Mouse (Mus musculus) forebrain, embryonic 11.5 days (tissue): ENCODE results near the gene Ccn1. TPM values are rescaled to one million over a fixed set of nuclear protein-coding genes. Genes with fewer than 3 reads are reported as not detected.

Experiments
- ATAC-seq: fragments of 200-750 bp; cut with Nextera tagmentation; replicated peaks from 2 replicates; pipeline ENCODE4 v1.8.0; 2017; ENCODE audit warnings: moderate TSS enrichment; ENCODE audit not compliant: low FRiP score
- DNase-seq: peaks from one replicate; pipeline ENCODE4 v3.0.0-alpha.2; 2017; ENCODE audit warnings: low spot score
- H3K27ac ChIP-seq: fragments of 300-500 bp; sonication (generic); 2 replicates; pipeline ENCODE4 v1.5.1; 2014; ENCODE audit warnings: low read depth, low read length
- H3K27me3 ChIP-seq: fragments of 300-500 bp; sonication (generic); 2 replicates; pipeline ENCODE4 v1.6.1; 2014; ENCODE audit warnings: mild to moderate bottlenecking, low read length, mixed read lengths; ENCODE audit not compliant: control insufficient read depth, insufficient read depth
- H3K36me3 ChIP-seq: fragments of 300-500 bp; sonication (generic); 2 replicates; pipeline ENCODE4 v1.6.1; 2014; ENCODE audit warnings: mild to moderate bottlenecking, low read length, moderate library complexity, mixed read lengths; ENCODE audit not compliant: control insufficient read depth, insufficient read depth
- H3K4me1 ChIP-seq: fragments of 300-500 bp; sonication (generic); replicated peaks from 2 replicates; pipeline ENCODE4 v1.6.1; 2014; ENCODE audit warnings: low read length, mixed read lengths; ENCODE audit not compliant: control insufficient read depth, insufficient read depth
- H3K4me2 ChIP-seq: fragments of 300-500 bp; sonication (generic); 2 replicates; pipeline ENCODE4 v1.6.1; 2014; ENCODE audit warnings: low read depth, mild to moderate bottlenecking, low read length, moderate library complexity, mixed read lengths; ENCODE audit not compliant: severe bottlenecking
- H3K4me3 ChIP-seq: fragments of 300-500 bp; sonication (generic); 2 replicates; pipeline ENCODE4 v1.5.1; 2014; ENCODE audit warnings: low read depth, low read length
- H3K9ac ChIP-seq: fragments of 300-500 bp; sonication (generic); 2 replicates; pipeline ENCODE4 v1.6.1; 2014; ENCODE audit warnings: low read length
- H3K9me3 ChIP-seq: fragments of 300-500 bp; sonication (generic); 2 replicates; pipeline ENCODE4 v1.6.1; 2016; ENCODE audit warnings: low read length, mixed read lengths; ENCODE audit not compliant: control insufficient read depth
- WGBS: fragments of 180-500 bp; shearing (Covaris S2); extraction: QIAGEN DNeasy Blood & Tissue Kit; methylation state at CpG from one replicate; pipeline ENCODE4 v1.1.7; 2014; 5-methylcytosine and 5-hydroxymethylcytosine counted together
- polyA plus RNA-seq: library from polyadenylated mRNA; unstranded; fragments of >200 nt; fragmentation: Nextera tagmentation; extraction: Ambion mirVana; gene quantifications from 2 replicates; pipeline ENCODE4 v1.2.1, GENCODE M21; 2014

Gene Ccn1
- polyA plus RNA-seq, 1 experiment from 2014 or later: 36.7 TPM

GRCm38 (mm10) chr3:145646666-145647065 lies 3.1 kb downstream of the Ccn1 start:
- Histone ChIP-seq H3K4me3 (no peak overlapping the region), H3K9ac (no peak overlapping the region), H3K4me2 (no peak overlapping the region), H3K4me1 (peaks cover 27% of the 10 kb centered on the region), H3K36me3 (no peaks in the 10 kb centered on the region), H3K9me3 (no peaks in the 10 kb centered on the region), H3K27ac (peak overlapping the region; percentile 50; the same call in 1 of the 2 replicates), H3K27me3 (no peaks in the 10 kb centered on the region)
- 32% methylated on average over 2 of the region's 2 CpGs for WGBS
- no peak for DNase-seq
- ATAC-seq: no peak

- WGBS: 16% methylated on average over 3 of the region's 3 CpGs
- Histone ChIP-seq H3K36me3 (no peaks in the 10 kb centered on the region), H3K27me3 (no peaks in the 10 kb centered on the region), H3K9ac (no peak overlapping the region), H3K4me3 (no peak overlapping the region), H3K27ac (no peak overlapping the region), H3K4me1 (peaks cover 21% of the 10 kb centered on the region; the same call in 1 of the 2 replicates), H3K9me3 (no peaks in the 10 kb centered on the region), H3K4me2 (no peak overlapping the region)
- ATAC-seq (peak; percentile 64), DNase-seq (no peak)
These were observed 3.8 kb downstream of the Ccn1 start for GRCm38 (mm10) chr3:145646009-145646408.

GRCm38 (mm10) chr3:145645463-145645862 lies 4.3 kb downstream of the Ccn1 start:
- no peak for DNase-seq
- ATAC-seq: no peak
- H3K27me3 ChIP-seq: no peaks in the 10 kb centered on the region
- H3K27ac ChIP-seq: peak overlapping the region; percentile 7; the same call in 1 of the 2 replicates
- no peaks in the 10 kb centered on the region for H3K36me3 ChIP-seq
- peaks cover 18% of the 10 kb centered on the region; the same call in 1 of the 2 replicates for H3K4me1 ChIP-seq
- H3K9me3 ChIP-seq: no peaks in the 10 kb centered on the region
- no peak overlapping the region for H3K9ac ChIP-seq
- no peak overlapping the region for H3K4me3 ChIP-seq
- 61% methylated on average over 6 of the region's 6 CpGs for WGBS
- no peak overlapping the region for H3K4me2 ChIP-seq

GRCm38 (mm10) chr3:145642861-145643260 lies 6.9 kb downstream of the Ccn1 start:
- Histone ChIP-seq H3K27me3 (no peaks in the 10 kb centered on the region), H3K4me2 (no peak overlapping the region), H3K9me3 (no peaks in the 10 kb centered on the region), H3K4me3 (no peak overlapping the region), H3K9ac (no peak overlapping the region), H3K36me3 (no peaks in the 10 kb centered on the region), H3K4me1 (peaks cover 9% of the 10 kb centered on the region; the same call in 1 of the 2 replicates), H3K27ac (no peak overlapping the region)
- WGBS: 53% methylated on average over 11 of the region's 11 CpGs
- DNase-seq (no peak), ATAC-seq (no peak)

- Histone ChIP-seq H3K4me3 (no peak overlapping the region), H3K9ac (no peak overlapping the region), H3K36me3 (no peaks in the 10 kb centered on the region), H3K4me2 (no peak overlapping the region), H3K27me3 (no peaks in the 10 kb centered on the region), H3K27ac (no peak overlapping the region), H3K4me1 (peaks cover 2% of the 10 kb centered on the region; the same call in 1 of the 2 replicates), H3K9me3 (no peaks in the 10 kb centered on the region)
- DNase-seq: no peak
- no peak for ATAC-seq
- WGBS: 71% methylated on average over 3 of the region's 3 CpGs
These were observed 7.9 kb downstream of the Ccn1 start for GRCm38 (mm10) chr3:145641878-145642277.

GRCm38 (mm10) chr3:145641036-145641685 lies 8.6 kb downstream of the Ccn1 start:
- Histone ChIP-seq H3K27ac (no peak overlapping the region), H3K27me3 (no peaks in the 10 kb centered on the region), H3K36me3 (no peaks in the 10 kb centered on the region), H3K4me3 (no peak overlapping the region), H3K9me3 (no peaks in the 10 kb centered on the region), H3K4me2 (no peak overlapping the region), H3K4me1 (no peaks in the 10 kb centered on the region), H3K9ac (no peak overlapping the region)
- no peak for DNase-seq
- WGBS: 79% methylated on average over 5 of the region's 5 CpGs
- no peak for ATAC-seq

- no peak overlapping the region for H3K9ac ChIP-seq
- H3K36me3 ChIP-seq: no peaks in the 10 kb centered on the region
- WGBS: 86% methylated on average over 4 of the region's 4 CpGs
- H3K27me3 ChIP-seq: no peaks in the 10 kb centered on the region
- no peak overlapping the region for H3K4me2 ChIP-seq
- H3K9me3 ChIP-seq: no peaks in the 10 kb centered on the region
- no peaks in the 10 kb centered on the region for H3K4me1 ChIP-seq
- H3K27ac ChIP-seq: no peak overlapping the region
- H3K4me3 ChIP-seq: no peak overlapping the region
- DNase-seq (no peak), ATAC-seq (no peak)
These were observed 9.2 kb downstream of the Ccn1 start for GRCm38 (mm10) chr3:145640583-145640982.

- Histone ChIP-seq H3K4me2 (no peak overlapping the region), H3K4me3 (no peak overlapping the region), H3K27ac (no peak overlapping the region), H3K9me3 (no peaks in the 10 kb centered on the region), H3K36me3 (no peaks in the 10 kb centered on the region), H3K4me1 (no peaks in the 10 kb centered on the region), H3K27me3 (no peaks in the 10 kb centered on the region), H3K9ac (no peak overlapping the region)
- ATAC-seq: no peak
- no peak for DNase-seq
- 85% methylated on average over 4 of the region's 4 CpGs for WGBS
These were observed 9.6 kb downstream of the Ccn1 start for GRCm38 (mm10) chr3:145640170-145640569.
